Mouse (Mus musculus): ENCODE measurements around the gene Eaf1. TPM values are rescaled to one million over a fixed set of nuclear protein-coding genes. Genes with fewer than 3 reads are reported as not detected.

Gene Eaf1
- polyA plus RNA-seq, 1 experiment from 2014 or later, result 10.8 TPM

GRCm38 (mm10) chr14:31555963-31556434, 61.8 kb downstream of the Eaf1 start:
- Histone ChIP-seq H3K36me3 (ENCODE audit: control insufficient read depth, insufficient read depth, low read length) (no peaks in the 10 kb centered on the region), H3K4me2 (ENCODE audit: low read length) (no peak overlapping the region)
- no peak for ATAC-seq (ENCODE audit: low FRiP score, low TSS enrichment)

GRCm38 (mm10) chr14:31556526-31557260, 62.5 kb downstream of the Eaf1 start:
- H3K4me1 ChIP-seq (ENCODE audit: control insufficient read depth, insufficient read depth, low read length), result no peaks in the 10 kb centered on the region
- H3K36me3 ChIP-seq (ENCODE audit: control insufficient read depth, insufficient read depth, low read length), result no peaks in the 10 kb centered on the region
- no peaks in the 10 kb centered on the region for H3K27me3 ChIP-seq (ENCODE audit: control insufficient read depth, insufficient read depth, low read length)
- no peak overlapping the region for H3K9ac ChIP-seq (replicated peaks; ENCODE audit: low read length)
- H3K27ac ChIP-seq (replicated peaks; ENCODE audit: low read depth, low read length), result no peak overlapping the region
- ATAC-seq (ENCODE audit: low FRiP score, low TSS enrichment) (no peak), DNase-seq (no peak)
- WGBS, result 78% methylated on average over 9 of the region's 9 CpGs
- no peak overlapping the region for H3K4me2 ChIP-seq (ENCODE audit: low read length)
- H3K9me3 ChIP-seq (ENCODE audit: control insufficient read depth, low read length), result no peaks in the 10 kb centered on the region
- H3K4me3 ChIP-seq (replicated peaks; ENCODE audit: low read depth, low read length), result no peak overlapping the region

More at GRCm38 (mm10) chr14:31555963-31556434, 61.8 kb downstream of the Eaf1 start:
- Histone ChIP-seq H3K27ac (replicated peaks; ENCODE audit: low read depth, low read length) (no peak overlapping the region), H3K4me1 (ENCODE audit: control insufficient read depth, insufficient read depth, low read length) (no peaks in the 10 kb centered on the region), H3K4me3 (replicated peaks; ENCODE audit: low read depth, low read length) (no peak overlapping the region), H3K27me3 (ENCODE audit: control insufficient read depth, insufficient read depth, low read length) (no peaks in the 10 kb centered on the region), H3K9me3 (ENCODE audit: control insufficient read depth, low read length) (no peaks in the 10 kb centered on the region), H3K9ac (replicated peaks; ENCODE audit: low read length) (no peak overlapping the region)
- 85% methylated on average over 14 of the region's 14 CpGs for WGBS
- DNase-seq, result no peak

GRCm38 (mm10) chr14:31557273-31557672, 63.1 kb downstream of the Eaf1 start:
- Histone ChIP-seq H3K4me1 (ENCODE audit: control insufficient read depth, insufficient read depth, low read length) (no peaks in the 10 kb centered on the region), H3K4me3 (replicated peaks; ENCODE audit: low read depth, low read length) (no peak overlapping the region), H3K9me3 (ENCODE audit: control insufficient read depth, low read length) (no peaks in the 10 kb centered on the region), H3K4me2 (ENCODE audit: low read length) (no peak overlapping the region), H3K27ac (replicated peaks; ENCODE audit: low read depth, low read length) (no peak overlapping the region), H3K9ac (replicated peaks; ENCODE audit: low read length) (no peak overlapping the region), H3K27me3 (ENCODE audit: control insufficient read depth, insufficient read depth, low read length) (no peaks in the 10 kb centered on the region), H3K36me3 (ENCODE audit: control insufficient read depth, insufficient read depth, low read length) (no peaks in the 10 kb centered on the region)
- DNase-seq (no peak), ATAC-seq (ENCODE audit: low FRiP score, low TSS enrichment) (no peak)
- 85% methylated on average over 8 of the region's 8 CpGs for WGBS

GRCm38 (mm10) chr14:31557784-31558183, 63.6 kb downstream of the Eaf1 start:
- no peak overlapping the region for H3K27ac ChIP-seq (replicated peaks; ENCODE audit: low read depth, low read length)
- no peaks in the 10 kb centered on the region for H3K9me3 ChIP-seq (ENCODE audit: control insufficient read depth, low read length)
- no peak overlapping the region for H3K4me3 ChIP-seq (replicated peaks; ENCODE audit: low read depth, low read length)
- H3K4me1 ChIP-seq (ENCODE audit: control insufficient read depth, insufficient read depth, low read length), result no peaks in the 10 kb centered on the region
- H3K9ac ChIP-seq (replicated peaks; ENCODE audit: low read length), result no peak overlapping the region
- H3K4me2 ChIP-seq (ENCODE audit: low read length), result no peak overlapping the region
- no peaks in the 10 kb centered on the region for H3K36me3 ChIP-seq (ENCODE audit: control insufficient read depth, insufficient read depth, low read length)
- ATAC-seq (ENCODE audit: low FRiP score, low TSS enrichment), result no peak
- DNase-seq, result no peak
- 81% methylated on average over 9 of the region's 9 CpGs for WGBS
- H3K27me3 ChIP-seq (ENCODE audit: control insufficient read depth, insufficient read depth, low read length), result no peaks in the 10 kb centered on the region

DNA sequence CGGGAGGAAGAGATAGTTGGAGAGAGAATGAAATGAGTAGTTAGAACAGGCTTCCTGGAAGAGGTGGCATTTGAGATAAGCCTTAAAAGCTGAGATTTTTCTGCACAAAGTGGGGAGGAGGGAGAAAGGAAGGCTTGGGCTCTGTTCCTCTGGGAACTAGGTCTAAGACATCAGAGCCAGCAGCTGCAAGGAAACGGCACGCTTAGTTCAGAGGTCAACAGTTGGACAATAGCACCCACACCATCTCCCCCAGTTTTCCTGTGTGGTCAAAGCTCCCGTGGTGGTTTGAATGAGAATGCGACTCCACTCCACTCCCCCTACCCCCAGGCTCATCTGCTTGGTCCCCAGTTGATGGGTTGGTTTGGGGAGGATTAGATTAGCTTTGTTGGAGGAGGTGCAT, 65.0 kb downstream of the Eaf1 start:
- DNase-seq, result no peak
- Histone ChIP-seq H3K4me1 (ENCODE audit: control insufficient read depth, insufficient read depth, low read length) (no peaks in the 10 kb centered on the region), H3K9me3 (ENCODE audit: control insufficient read depth, low read length) (no peaks in the 10 kb centered on the region), H3K9ac (replicated peaks; ENCODE audit: low read length) (no peak overlapping the region), H3K4me2 (ENCODE audit: low read length) (no peak overlapping the region), H3K27ac (replicated peaks; ENCODE audit: low read depth, low read length) (no peak overlapping the region), H3K4me3 (replicated peaks; ENCODE audit: low read depth, low read length) (no peak overlapping the region), H3K36me3 (ENCODE audit: control insufficient read depth, insufficient read depth, low read length) (no peaks in the 10 kb centered on the region), H3K27me3 (ENCODE audit: control insufficient read depth, insufficient read depth, low read length) (no peaks in the 10 kb centered on the region)
- 60% methylated on average over 5 of the region's 5 CpGs for WGBS
- no peak for ATAC-seq (ENCODE audit: low FRiP score, low TSS enrichment)

Other genes with a start within 250 kb of the Eaf1 start
- gene Phf7, start 243.1 kb upstream of the Eaf1 start, polyA plus RNA-seq (2014; fragmentation: Nextera tagmentation; extraction: Ambion mirVana), result 12.0 and 12.1 TPM in 2 replicates
- gene Bap1, start 242.9 kb upstream of the Eaf1 start, polyA plus RNA-seq (2014; fragmentation: Nextera tagmentation; extraction: Ambion mirVana), result 102 and 118 TPM in 2 replicates
- 3.8 and 5.2 TPM in 2 replicates for gene Dnah1, start 170.5 kb upstream of the Eaf1 start, polyA plus RNA-seq (2014; fragmentation: Nextera tagmentation; extraction: Ambion mirVana)
- 67.1 and 89.4 TPM in 2 replicates for gene Capn7, start 157.8 kb upstream of the Eaf1 start, polyA plus RNA-seq (2014; fragmentation: Nextera tagmentation; extraction: Ambion mirVana)
- gene Sh3bp5, start 58.3 kb upstream of the Eaf1 start, polyA plus RNA-seq (2014; fragmentation: Nextera tagmentation; extraction: Ambion mirVana), result 40.0 and 82.4 TPM in 2 replicates
- 37.3 and 55.2 TPM in 2 replicates for gene Mettl6, start 641 bp downstream of the Eaf1 start, polyA plus RNA-seq (2014; fragmentation: Nextera tagmentation; extraction: Ambion mirVana)
- not detected in 2 replicates for gene Colq, start 96.9 kb downstream of the Eaf1 start, polyA plus RNA-seq (2014; fragmentation: Nextera tagmentation; extraction: Ambion mirVana)
- 1.3 TPM in 1 of 2 replicates, not detected in the other for gene Gm49387, start 146.5 kb downstream of the Eaf1 start, polyA plus RNA-seq (2014; fragmentation: Nextera tagmentation; extraction: Ambion mirVana)
- gene Btd, start 146.6 kb downstream of the Eaf1 start, polyA plus RNA-seq (2014; fragmentation: Nextera tagmentation; extraction: Ambion mirVana), result 11.7 and 11.9 TPM in 2 replicates
- gene Hacl1, start 146.9 kb downstream of the Eaf1 start, polyA plus RNA-seq (2014; fragmentation: Nextera tagmentation; extraction: Ambion mirVana), result 5.6 and 8.0 TPM in 2 replicates

Data from midbrain, embryonic 14.5 days (tissue).